Mouse (Mus musculus) kidney, embryonic 15.5 days (tissue): ENCODE results near the gene Slc17a5. TPM values are rescaled to one million over a fixed set of nuclear protein-coding genes. Genes with fewer than 3 reads are reported as not detected.

ENCODE experiments used
- ATAC-seq: fragments of 200-750 bp; cut with Nextera tagmentation; replicated peaks from 2 replicates; pipeline ENCODE4 v1.8.0; 2017; ENCODE audit warnings: moderate TSS enrichment; ENCODE audit not compliant: low FRiP score
- H3K27ac ChIP-seq: fragments of 300-500 bp; sonication (generic); 2 replicates; pipeline ENCODE4 v1.5.1; 2015; ENCODE audit warnings: mild to moderate bottlenecking, inconsistent platforms
- H3K27me3 ChIP-seq: fragments of 300-500 bp; sonication (generic); 2 replicates; pipeline ENCODE4 v1.6.1; 2015; ENCODE audit warnings: inconsistent platforms
- H3K36me3 ChIP-seq: fragments of 300-500 bp; sonication (generic); 2 replicates; pipeline ENCODE4 v1.6.1; 2015; ENCODE audit warnings: inconsistent platforms
- H3K4me1 ChIP-seq: fragments of 300-500 bp; sonication (generic); 2 replicates; pipeline ENCODE4 v1.6.1; 2015; ENCODE audit warnings: inconsistent platforms
- H3K4me2 ChIP-seq: fragments of 300-500 bp; sonication (generic); 2 replicates; pipeline ENCODE4 v1.6.1; 2015; ENCODE audit warnings: moderate library complexity, mild to moderate bottlenecking, inconsistent platforms
- H3K4me3 ChIP-seq: fragments of 300-500 bp; sonication (generic); replicated peaks from 2 replicates; pipeline ENCODE4 v1.5.1; 2015; ENCODE audit warnings: mild to moderate bottlenecking, inconsistent platforms
- H3K9ac ChIP-seq: fragments of 300-500 bp; sonication (generic); 2 replicates; pipeline ENCODE4 v1.6.1; 2015; ENCODE audit warnings: mild to moderate bottlenecking, inconsistent platforms
- H3K9me3 ChIP-seq: fragments of 300-500 bp; sonication (generic); replicated peaks from 2 replicates; pipeline ENCODE4 v1.6.1; 2016; ENCODE audit warnings: inconsistent platforms
- WGBS: fragments of 180-500 bp; shearing (Covaris S2); methylation state at CpG from one replicate; pipeline ENCODE4 v1.1.7; 2015; ENCODE audit warnings: mixed read lengths; 5-methylcytosine and 5-hydroxymethylcytosine counted together
- polyA plus RNA-seq: library from polyadenylated mRNA; unstranded; fragments of >200 nt; fragmentation: Nextera tagmentation; extraction: Ambion mirVana; gene quantifications from 2 replicates; pipeline ENCODE4 v1.2.1, GENCODE M21; 2015

The Slc17a5 gene
- polyA plus RNA-seq, 1 experiment from 2014 or later = 17.8 TPM

GRCm38 (mm10) chr9:78557041-78557440 lies 30.8 kb downstream of the Slc17a5 start:
- H3K36me3 ChIP-seq = peaks cover 8% of the 10 kb centered on the region
- no peaks in the 10 kb centered on the region for H3K4me1 ChIP-seq
- H3K4me2 ChIP-seq = no peak overlapping the region
- no peaks in the 10 kb centered on the region for H3K9me3 ChIP-seq
- H3K27me3 ChIP-seq = no peaks in the 10 kb centered on the region
- no peak overlapping the region for H3K4me3 ChIP-seq
- no peak for ATAC-seq
- WGBS = 68% methylated on average over 1 of the region's 1 CpGs
- no peak overlapping the region for H3K27ac ChIP-seq
- H3K9ac ChIP-seq = no peak overlapping the region

DNA sequence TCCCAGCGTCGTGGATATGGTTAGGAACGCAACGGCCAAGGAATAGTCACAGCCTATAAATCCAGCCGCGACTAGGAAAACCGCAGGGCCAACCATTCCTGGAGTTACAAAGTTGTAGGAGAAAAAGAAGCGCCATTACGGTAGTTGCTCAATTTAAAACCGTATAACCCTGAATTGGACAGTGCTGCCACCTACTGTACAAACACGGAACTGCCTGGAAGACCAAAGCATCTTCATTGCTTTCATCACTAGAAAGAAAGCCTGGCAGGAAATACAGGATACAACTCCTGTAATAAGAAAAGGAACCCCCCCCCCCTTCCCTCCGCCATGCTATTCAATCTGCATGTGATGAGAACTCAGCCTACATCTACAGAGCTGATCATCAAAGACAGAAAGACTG lies 34.9 kb downstream of the Slc17a5 start:
- H3K36me3 ChIP-seq = peaks cover 8% of the 10 kb centered on the region
- H3K27ac ChIP-seq = no peak overlapping the region
- H3K27me3 ChIP-seq = no peaks in the 10 kb centered on the region
- no peak overlapping the region for H3K4me2 ChIP-seq
- H3K9me3 ChIP-seq = no peaks in the 10 kb centered on the region
- H3K4me1 ChIP-seq = no peaks in the 10 kb centered on the region
- 40% methylated on average over 12 of the region's 12 CpGs for WGBS
- H3K9ac ChIP-seq = no peak overlapping the region
- ATAC-seq = no peak
- no peak overlapping the region for H3K4me3 ChIP-seq

GRCm38 (mm10) chr9:78551761-78552160 lies 36.1 kb downstream of the Slc17a5 start:
- Histone ChIP-seq H3K4me3 (no peak overlapping the region), H3K9me3 (no peaks in the 10 kb centered on the region), H3K27ac (no peak overlapping the region), H3K36me3 (peaks cover 8% of the 10 kb centered on the region), H3K9ac (no peak overlapping the region), H3K4me1 (no peaks in the 10 kb centered on the region), H3K27me3 (no peaks in the 10 kb centered on the region), H3K4me2 (no peak overlapping the region)
- no peak for ATAC-seq
- WGBS = 31% methylated on average over 4 of the region's 4 CpGs

- no peak overlapping the region for H3K27ac ChIP-seq
- no peak overlapping the region for H3K4me3 ChIP-seq
- H3K4me1 ChIP-seq = no peaks in the 10 kb centered on the region
- no peak for ATAC-seq
- 85% methylated on average over 12 of the region's 12 CpGs for WGBS
- no peaks in the 10 kb centered on the region for H3K27me3 ChIP-seq
- H3K36me3 ChIP-seq = peaks cover 6% of the 10 kb centered on the region
- H3K4me2 ChIP-seq = no peak overlapping the region
- H3K9me3 ChIP-seq = no peaks in the 10 kb centered on the region
- H3K9ac ChIP-seq = no peak overlapping the region
Observed at GRCm38 (mm10) chr9:78547742-78548141, 40.1 kb downstream of the Slc17a5 start.

DNA sequence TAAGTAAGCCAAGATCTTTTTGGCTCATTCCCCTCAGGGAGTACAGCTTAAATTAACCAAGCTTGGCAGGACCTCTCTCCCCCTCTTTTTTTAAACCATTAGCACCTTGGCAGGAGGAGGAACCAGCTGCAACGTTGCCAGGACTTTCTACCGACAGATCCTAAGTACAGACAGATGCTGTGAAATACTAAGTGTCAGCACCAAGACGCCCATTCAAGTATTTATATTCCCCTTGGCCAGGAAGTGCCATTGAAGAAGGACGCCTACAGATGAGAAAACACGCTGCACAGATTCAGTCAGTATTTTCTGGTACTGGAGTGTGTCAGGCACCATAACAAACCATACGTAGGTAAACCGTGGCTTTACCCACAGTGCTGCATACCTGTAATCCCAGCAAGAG lies 40.9 kb downstream of the Slc17a5 start:
- no peak for ATAC-seq
- H3K9me3 ChIP-seq = no peaks in the 10 kb centered on the region
- H3K9ac ChIP-seq = no peak overlapping the region
- no peak overlapping the region for H3K27ac ChIP-seq
- H3K4me1 ChIP-seq = no peaks in the 10 kb centered on the region
- WGBS = 63% methylated on average over 7 of the region's 7 CpGs
- H3K27me3 ChIP-seq = no peaks in the 10 kb centered on the region
- no peak overlapping the region for H3K4me3 ChIP-seq
- no peak overlapping the region for H3K4me2 ChIP-seq
- H3K36me3 ChIP-seq = no peaks in the 10 kb centered on the region

GRCm38 (mm10) chr9:78541758-78542157 lies 46.1 kb downstream of the Slc17a5 start:
- Histone ChIP-seq H3K9ac (no peak overlapping the region), H3K4me1 (0 out of 2 replicates have a peak, but pooled peaks cover 6% of the 10 kb centered on the region), H3K27ac (no peak overlapping the region), H3K4me3 (no peak overlapping the region), H3K36me3 (no peaks in the 10 kb centered on the region), H3K9me3 (no peaks in the 10 kb centered on the region), H3K27me3 (no peaks in the 10 kb centered on the region), H3K4me2 (no peak overlapping the region)
- ATAC-seq = no peak
- WGBS = 95% methylated on average over 13 of the region's 14 CpGs

- Histone ChIP-seq H3K4me1 (0 out of 2 replicates have a peak, but pooled peaks cover 6% of the 10 kb centered on the region), H3K4me3 (no peak overlapping the region), H3K9me3 (no peaks in the 10 kb centered on the region), H3K36me3 (no peaks in the 10 kb centered on the region), H3K27me3 (no peaks in the 10 kb centered on the region), H3K4me2 (no peak overlapping the region), H3K9ac (no peak overlapping the region), H3K27ac (no peak overlapping the region)
- WGBS = 43% methylated on average over 6 of the region's 6 CpGs
- peak; percentile 54; the same call in 1 of the 2 replicates for ATAC-seq
Observed at GRCm38 (mm10) chr9:78538421-78538820, 49.4 kb downstream of the Slc17a5 start.

DNA sequence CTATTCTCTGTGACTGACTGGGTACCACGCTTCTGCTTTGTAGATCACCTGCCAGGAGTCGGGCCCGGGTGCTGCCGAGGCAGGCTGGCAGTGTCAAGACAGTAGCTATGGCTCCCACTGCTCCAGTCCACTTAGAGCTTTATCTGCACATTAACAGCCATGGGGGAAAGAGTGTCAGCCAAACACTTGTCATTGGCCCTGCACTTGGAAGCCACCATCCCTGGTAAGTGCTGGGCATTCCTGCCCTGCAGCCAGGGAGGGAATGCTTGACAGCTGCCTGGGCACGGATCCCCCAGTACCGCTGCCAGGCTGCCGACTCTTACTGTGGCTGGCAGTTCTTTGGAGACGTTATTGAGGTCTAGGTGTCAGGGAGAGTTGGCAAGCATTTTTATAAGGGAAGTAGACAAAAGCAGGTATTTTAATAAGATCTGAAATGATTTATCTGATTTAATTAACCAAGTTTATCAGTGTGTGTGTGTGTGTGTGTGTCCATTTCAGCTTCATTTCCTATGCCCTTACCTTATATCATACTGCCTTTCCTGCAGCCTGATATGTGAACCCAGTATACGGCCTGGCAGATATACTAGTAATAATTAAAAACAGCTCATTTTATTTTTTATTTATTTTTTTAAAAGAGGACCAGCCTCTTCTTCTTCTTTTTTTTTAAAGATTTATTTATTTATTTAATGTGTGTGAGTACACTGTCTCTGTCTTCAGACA lies 50.5 kb downstream of the Slc17a5 start:
- H3K27me3 ChIP-seq = no peaks in the 10 kb centered on the region
- H3K36me3 ChIP-seq = no peaks in the 10 kb centered on the region
- H3K4me3 ChIP-seq = no peak overlapping the region
- no peak overlapping the region for H3K4me2 ChIP-seq
- no peak overlapping the region for H3K27ac ChIP-seq
- H3K4me1 ChIP-seq = peaks cover 9% of the 10 kb centered on the region; the same call in 1 of the 2 replicates
- H3K9ac ChIP-seq = no peak overlapping the region
- WGBS = 90% methylated on average over 9 of the region's 9 CpGs
- no peak for ATAC-seq
- H3K9me3 ChIP-seq = no peaks in the 10 kb centered on the region

GRCm38 (mm10) chr9:78534606-78535005 lies 53.2 kb downstream of the Slc17a5 start:
- H3K9me3 ChIP-seq = no peaks in the 10 kb centered on the region
- H3K4me2 ChIP-seq = no peak overlapping the region
- no peaks in the 10 kb centered on the region for H3K27me3 ChIP-seq
- H3K27ac ChIP-seq = no peak overlapping the region
- H3K9ac ChIP-seq = no peak overlapping the region
- peaks cover 17% of the 10 kb centered on the region for H3K4me1 ChIP-seq
- no peak overlapping the region for H3K4me3 ChIP-seq
- WGBS = 91% methylated on average over 7 of the region's 7 CpGs
- no peaks in the 10 kb centered on the region for H3K36me3 ChIP-seq
- ATAC-seq = no peak

- no peak overlapping the region for H3K4me3 ChIP-seq
- no peaks in the 10 kb centered on the region for H3K27me3 ChIP-seq
- H3K4me1 ChIP-seq = peaks cover 14% of the 10 kb centered on the region
- no peaks in the 10 kb centered on the region for H3K9me3 ChIP-seq
- ATAC-seq = no peak
- H3K27ac ChIP-seq = peak overlapping the region; percentile 64
- no peak overlapping the region for H3K9ac ChIP-seq
- no peaks in the 10 kb centered on the region for H3K36me3 ChIP-seq
- no peak overlapping the region for H3K4me2 ChIP-seq
- 69% methylated on average over 18 of the region's 18 CpGs for WGBS
Observed at GRCm38 (mm10) chr9:78533296-78533935, 54.4 kb downstream of the Slc17a5 start.

GRCm38 (mm10) chr9:78532341-78532819 lies 55.5 kb downstream of the Slc17a5 start:
- 41% methylated on average over 9 of the region's 9 CpGs for WGBS
- peak; percentile 37 for ATAC-seq
- Histone ChIP-seq H3K27ac (peak overlapping the region; percentile 64), H3K27me3 (no peaks in the 10 kb centered on the region), H3K4me3 (no peak overlapping the region), H3K4me2 (no peak overlapping the region), H3K9ac (no peak overlapping the region), H3K36me3 (no peaks in the 10 kb centered on the region), H3K9me3 (no peaks in the 10 kb centered on the region), H3K4me1 (peaks cover 17% of the 10 kb centered on the region)

- Histone ChIP-seq H3K36me3 (no peaks in the 10 kb centered on the region), H3K27ac (peak overlapping the region; percentile 64), H3K27me3 (no peaks in the 10 kb centered on the region), H3K4me1 (peaks cover 21% of the 10 kb centered on the region), H3K4me2 (no peak overlapping the region), H3K9ac (no peak overlapping the region), H3K9me3 (no peaks in the 10 kb centered on the region), H3K4me3 (no peak overlapping the region)
- 38% methylated on average over 5 of the region's 5 CpGs for WGBS
- no peak for ATAC-seq
Observed at GRCm38 (mm10) chr9:78531816-78532215, 56.0 kb downstream of the Slc17a5 start.
